Mouse (Mus musculus) CD4-positive, CD25-positive, alpha-beta regulatory T cell, adult 4 months (primary cell): ENCODE measurements around the gene Tbx5. TPM values are rescaled to one million over a fixed set of nuclear protein-coding genes. Genes with fewer than 3 reads are reported as not detected.

ENCODE experiments used
- ATAC-seq: one replicate; pipeline ENCODE4 v1.8.0; 2017
- polyA plus RNA-seq, 2 experiments: library from polyadenylated mRNA; unstranded; fragments of 100-300 nt; shearing (Covaris generic); gene quantifications; one replicate each; pipeline ENCODE4 v1.2.1; 2017

Tbx5 gene
- polyA plus RNA-seq, 2 experiments from 2014 or later: not detected

GRCm38 (mm10) chr5:119810994-119811690 is 21.3 kb upstream of the Tbx5 start:
- no peak for ATAC-seq

DNA sequence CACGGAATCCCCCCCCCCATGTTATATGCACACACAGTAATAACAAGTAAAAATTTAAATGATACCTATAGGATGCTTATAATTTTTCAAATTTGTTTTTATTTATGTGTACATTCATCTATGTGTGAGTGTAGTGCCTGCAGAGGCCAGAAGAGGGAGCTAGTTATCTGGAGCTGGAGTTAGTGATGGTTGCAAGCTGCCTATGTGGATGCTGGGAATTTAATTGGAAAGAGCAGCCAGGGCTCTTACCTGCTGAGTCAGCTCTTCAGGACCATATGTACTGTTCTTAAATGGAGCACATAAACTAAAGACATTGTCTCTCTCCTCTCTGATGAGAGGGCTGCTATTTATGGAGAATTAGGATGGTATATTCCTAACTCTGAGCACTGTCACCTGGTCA is 17.2 kb upstream of the Tbx5 start:
- no peak for ATAC-seq

GRCm38 (mm10) chr5:119820452-119820851 is 12.0 kb upstream of the Tbx5 start:
- no peak for ATAC-seq

DNA sequence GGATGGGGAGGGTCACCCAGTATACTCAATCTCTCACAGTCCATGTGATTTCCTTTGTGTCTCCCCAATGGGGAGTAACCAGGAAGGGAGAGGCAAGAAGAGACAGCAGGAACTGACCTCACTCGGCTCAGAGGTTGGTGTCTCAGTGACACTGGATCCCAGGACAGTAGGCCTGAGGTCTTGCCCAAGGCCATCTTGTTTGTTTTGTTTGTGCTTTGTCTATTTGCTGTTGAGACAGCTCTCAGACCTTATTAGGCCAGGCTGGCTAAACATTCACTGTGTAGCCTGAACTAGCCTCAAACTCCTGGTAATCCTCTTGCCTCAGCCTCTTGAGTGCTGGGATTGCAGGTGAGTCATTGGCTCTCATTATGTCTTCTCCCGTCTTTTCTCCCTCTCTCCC is 11.0 kb upstream of the Tbx5 start:
- no peak for ATAC-seq

DNA sequence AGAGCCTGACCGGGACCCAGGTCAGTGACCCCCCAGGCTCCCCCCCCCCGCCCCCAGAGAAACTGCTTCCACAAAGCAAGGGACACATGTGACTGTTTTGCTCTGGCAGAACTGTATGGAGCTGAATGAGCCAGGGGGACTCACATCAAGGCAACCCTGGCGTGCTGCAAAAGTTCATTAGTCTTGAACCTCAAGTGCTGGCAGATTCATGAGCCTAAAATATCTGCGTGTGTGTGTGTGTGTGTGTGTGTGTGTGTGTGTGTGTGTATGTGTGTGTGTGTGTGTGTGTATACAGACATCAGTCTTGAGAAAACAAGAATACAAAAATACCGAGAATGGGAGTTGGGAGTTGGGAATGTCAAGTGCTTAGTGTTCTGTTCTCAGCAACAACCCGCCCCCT is 5.1 kb upstream of the Tbx5 start:
- no peak for ATAC-seq

DNA sequence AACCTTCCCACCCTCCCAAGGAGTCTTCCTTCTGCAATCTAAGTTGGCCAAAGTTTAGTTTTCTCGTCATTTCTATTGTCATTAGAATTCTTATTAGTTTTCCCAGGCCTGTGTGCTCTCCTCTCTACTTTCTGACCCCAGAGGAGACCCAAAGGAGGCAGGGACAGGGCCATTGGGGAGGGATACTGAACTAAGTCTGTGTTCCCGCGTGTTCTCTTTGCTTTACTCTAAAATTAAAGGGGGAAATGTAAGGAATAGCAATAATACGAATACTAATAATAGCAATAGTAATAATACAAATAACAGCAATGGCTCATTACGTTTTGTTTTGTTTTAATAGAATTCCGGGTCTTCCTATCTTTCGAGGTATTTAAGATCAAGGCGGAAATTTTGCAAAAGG is 1.9 kb upstream of the Tbx5 start:
- no peak for ATAC-seq

DNA sequence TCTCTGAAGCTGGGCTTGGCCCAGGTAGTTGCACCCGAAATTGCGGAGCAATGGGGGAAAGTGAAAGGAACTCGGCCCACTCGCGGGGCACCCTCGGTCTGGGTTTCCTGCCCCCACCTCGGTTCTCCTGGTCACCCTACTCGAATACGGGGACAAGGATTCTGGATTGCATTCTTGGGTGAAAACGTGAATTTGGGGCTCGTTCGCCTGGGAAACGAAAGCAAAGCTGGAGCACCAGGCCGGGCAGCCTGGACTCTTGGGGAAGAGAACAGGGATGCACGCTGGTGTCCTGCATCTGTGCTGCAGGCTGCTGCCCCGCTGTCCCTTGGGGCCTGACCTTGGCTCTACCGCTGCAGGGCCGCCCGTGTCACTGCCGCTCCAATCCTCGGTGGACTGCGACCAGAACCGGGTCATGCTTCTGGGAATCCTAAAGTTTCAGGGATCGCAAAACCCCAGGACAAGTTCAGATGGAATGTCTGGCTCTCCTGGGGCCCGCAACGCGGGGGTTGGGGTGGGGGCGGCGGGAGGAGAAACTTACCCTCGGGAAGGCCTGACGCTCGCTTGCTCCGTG is 1.2 kb upstream of the Tbx5 start:
- ATAC-seq: no peak

GRCm38 (mm10) chr5:119831791-119832478 is 533 bp upstream of the Tbx5 start:
- no peak for ATAC-seq

- no peak for ATAC-seq
Observed at GRCm38 (mm10) chr5:119833223-119834030, 959 bp downstream of the Tbx5 start.

GRCm38 (mm10) chr5:119834031-119834403 is 1.5 kb downstream of the Tbx5 start:
- no peak for ATAC-seq

DNA sequence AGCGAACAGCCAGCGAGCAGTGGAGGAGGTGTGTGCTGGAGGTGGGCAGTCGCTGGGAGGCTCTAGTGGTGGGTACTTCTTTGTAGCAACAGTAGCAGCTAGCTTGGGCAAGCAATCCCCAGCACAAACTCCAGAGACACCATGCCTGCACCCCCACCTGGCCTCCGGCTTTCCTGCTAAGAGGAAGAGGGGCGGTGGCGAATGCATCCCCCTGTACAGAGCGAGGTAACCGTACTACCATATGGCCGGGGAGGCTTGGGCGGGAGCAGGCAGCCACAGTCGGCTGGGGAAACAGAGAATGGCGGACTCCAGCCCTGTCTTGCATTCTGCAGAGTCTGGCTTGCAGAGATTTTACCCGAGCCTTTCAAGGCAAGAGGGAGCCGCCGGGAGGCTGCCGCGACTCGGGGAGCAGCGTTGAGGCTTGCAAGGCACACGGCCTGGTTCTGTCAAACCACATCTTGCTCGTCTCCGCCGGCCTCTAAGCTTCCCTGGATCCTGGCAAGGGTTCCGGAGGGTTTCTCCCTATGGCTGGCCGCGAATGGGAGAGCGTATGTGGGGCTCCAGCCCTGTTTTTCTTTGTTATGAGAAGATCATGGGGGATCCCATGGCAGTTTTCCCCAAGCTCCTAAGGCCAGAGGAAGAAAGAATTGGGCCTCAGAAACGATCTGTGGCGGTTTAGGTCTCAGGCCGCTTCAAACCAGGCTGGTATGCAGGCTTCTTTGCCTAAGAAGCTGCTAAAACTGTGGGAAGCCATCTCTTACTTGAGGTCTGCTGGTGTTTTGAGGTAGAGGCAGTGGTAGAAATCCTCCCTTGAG is 2.8 kb downstream of the Tbx5 start:
- ATAC-seq: no peak

DNA sequence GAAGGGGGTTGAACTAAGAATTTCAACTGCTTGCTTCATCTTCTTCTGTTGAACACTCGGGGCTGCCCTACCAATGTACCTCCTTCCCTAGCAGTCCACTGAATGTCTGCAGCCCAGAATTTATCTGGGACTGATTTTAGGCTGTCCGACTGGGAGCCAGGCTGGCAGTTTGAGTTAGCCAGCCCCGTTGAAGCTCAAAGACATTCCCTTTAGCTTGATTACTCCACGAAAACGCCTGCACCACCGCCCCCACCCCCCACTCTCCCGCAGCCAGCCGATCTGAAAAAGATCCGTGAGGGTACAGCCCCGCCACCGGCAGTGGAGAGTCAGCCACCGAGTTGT is 3.4 kb downstream of the Tbx5 start:
- ATAC-seq: no peak

GRCm38 (mm10) chr5:119836618-119837305 is 4.3 kb downstream of the Tbx5 start:
- no peak for ATAC-seq

GRCm38 (mm10) chr5:119837306-119837675 is 4.8 kb downstream of the Tbx5 start:
- no peak for ATAC-seq

DNA sequence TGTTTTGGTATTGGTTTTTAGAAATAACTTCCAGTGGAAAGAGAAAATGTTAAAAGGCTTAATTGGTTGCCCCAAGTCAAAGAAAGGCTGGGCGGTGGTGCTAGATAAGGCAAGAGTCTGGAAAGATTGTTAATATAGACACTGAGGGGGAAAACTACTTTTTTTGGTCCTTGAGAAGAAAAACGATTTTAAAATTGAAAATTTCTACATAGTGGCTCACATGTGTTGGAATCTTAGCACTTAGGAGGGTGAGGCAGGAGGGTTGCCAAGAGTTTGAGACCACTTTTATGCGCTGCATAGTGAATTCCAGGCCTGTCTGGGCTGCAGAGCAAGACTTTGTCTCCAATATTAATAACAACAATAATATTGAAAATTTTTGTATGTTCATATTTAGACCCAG is 5.4 kb downstream of the Tbx5 start:
- no peak for ATAC-seq

DNA sequence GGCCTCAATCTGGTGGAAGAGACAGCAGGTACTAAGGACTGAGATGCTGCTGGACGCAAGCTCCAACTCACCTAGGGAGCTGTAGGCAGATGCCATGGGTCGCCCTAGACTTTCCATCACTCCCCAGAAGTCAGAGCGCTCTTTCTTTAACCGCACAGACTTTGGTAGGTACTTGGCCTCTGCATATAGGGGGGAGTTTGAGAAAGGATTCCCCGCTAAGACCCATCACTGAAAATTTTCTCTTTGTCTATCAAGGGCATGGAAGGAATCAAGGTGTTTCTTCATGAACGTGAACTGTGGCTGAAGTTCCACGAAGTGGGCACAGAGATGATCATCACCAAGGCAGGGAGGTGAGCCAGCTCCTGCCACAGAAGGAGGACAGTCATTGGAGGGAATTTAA is 6.0 kb downstream of the Tbx5 start:
- no peak for ATAC-seq

GRCm38 (mm10) chr5:119839156-119839555 is 6.7 kb downstream of the Tbx5 start:
- no peak for ATAC-seq

GRCm38 (mm10) chr5:119839616-119840368 is 7.3 kb downstream of the Tbx5 start:
- no peak for ATAC-seq

DNA sequence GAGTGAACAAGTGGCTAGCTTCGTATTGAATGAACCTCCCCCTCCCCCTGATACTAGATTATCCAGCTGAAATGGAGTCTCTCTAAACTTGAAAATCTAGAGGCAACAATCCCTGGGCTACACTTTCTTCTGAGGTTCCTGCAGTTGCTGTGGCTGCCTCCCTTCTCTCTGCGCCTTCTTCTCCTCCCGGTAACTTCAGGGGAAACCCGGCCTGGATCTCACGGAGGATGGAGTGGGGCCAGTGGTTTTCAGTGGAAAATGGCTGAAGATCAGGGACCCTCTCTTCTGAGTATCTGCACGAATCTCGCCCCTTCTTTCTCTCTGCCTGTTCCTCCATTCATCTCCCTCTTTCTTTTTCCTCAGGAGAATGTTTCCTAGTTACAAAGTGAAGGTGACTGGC is 7.9 kb downstream of the Tbx5 start:
- no peak for ATAC-seq

- ATAC-seq: no peak
Observed at GRCm38 (mm10) chr5:119841634-119842420, 9.4 kb downstream of the Tbx5 start.
